Mouse (Mus musculus) kidney, postnatal 25 days (tissue): ENCODE data around the gene Anks1.

Source experiments
- DNase-seq, 2 experiments: peaks; one replicate each; pipeline ENCODE4 v3.0.0; 2021; ENCODE audit warnings: mixed read lengths in 2 of 2

The Anks1 gene

GRCm38 (mm10) chr17:28101284-28101887, 192.3 kb downstream of the Anks1 start:
- DNase-seq, result no peak

- DNase-seq, result no peak
These were observed 192.8 kb downstream of the Anks1 start for GRCm38 (mm10) chr17:28101902-28102319.

- no peak for DNase-seq
These were observed 195.3 kb downstream of the Anks1 start for GRCm38 (mm10) chr17:28104416-28104815.

GRCm38 (mm10) chr17:28106352-28106751, 197.2 kb downstream of the Anks1 start:
- no peak for DNase-seq

- DNase-seq, result no peak
These were observed 198.2 kb downstream of the Anks1 start for GRCm38 (mm10) chr17:28107275-28107674.

GRCm38 (mm10) chr17:28112266-28112665, 203.2 kb downstream of the Anks1 start:
- DNase-seq, result no peak
